Mouse (Mus musculus): Measurements from ENCODE around the gene Rmnd5b. TPM values are rescaled to one million over a fixed set of nuclear protein-coding genes. Genes with fewer than 3 reads are reported as not detected.

The Rmnd5b gene
- polyA plus RNA-seq, 1 experiment from 2014 or later: 49.4 TPM

DNA sequence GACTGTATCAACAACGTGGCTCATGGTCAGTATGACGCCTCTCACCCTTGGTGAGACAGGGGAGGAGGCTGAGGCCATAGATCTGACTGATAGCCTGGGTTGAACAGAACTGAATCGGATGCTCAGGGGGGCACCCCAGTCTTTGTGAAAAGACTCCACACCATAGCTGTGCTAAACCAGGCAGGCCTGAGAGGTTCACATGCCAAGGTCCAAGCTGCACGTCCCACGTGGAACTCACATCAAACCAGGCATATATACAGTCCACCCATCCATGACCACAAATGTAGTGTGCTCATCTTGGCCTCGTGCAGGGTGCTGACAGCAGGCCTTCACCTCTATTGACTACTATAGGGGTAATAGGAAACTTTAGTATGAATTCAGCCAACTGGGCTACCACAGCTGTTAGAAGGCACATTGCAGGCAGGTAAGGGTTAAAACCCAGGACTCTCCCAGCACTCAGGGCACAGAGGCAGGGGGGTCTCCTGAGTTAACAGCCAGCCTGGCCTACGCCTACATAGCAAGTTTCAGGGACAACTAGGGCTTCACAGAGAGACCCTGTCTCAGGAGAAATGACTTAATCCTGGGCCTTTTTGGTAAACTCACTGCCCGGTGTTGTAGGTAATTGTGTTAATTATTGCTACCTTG is 50.0 kb downstream of the Rmnd5b start:
- H3K27me3 ChIP-seq: no peaks in the 10 kb centered on the region
- in situ Hi-C loops (cut with MboI; ENCODE audit: low pct_unique_long_range_greater_than_20kb): no loop called here
- TF ChIP-seq CTCF (IDR thresholded peaks at IDR 0.05): no peak
- ChIA-PET POLR2A (interaction anchor here (0.9 to 1.3 kb wide), 3 partner anchors 15 to 17 kb away, joined by 3 to 6 read pairs (median 3); no protein-coding TSS in a partner anchor), CTCF (interaction anchor here (0.8 to 8.0 kb wide), 5 partner anchors 8 to 44 kb away, joined by 3 to 72 read pairs (median 5); no protein-coding TSS in a partner anchor)
- DNase-seq (ENCODE audit: low read depth, low spot score) (no peak), ATAC-seq (no peak)

DNA sequence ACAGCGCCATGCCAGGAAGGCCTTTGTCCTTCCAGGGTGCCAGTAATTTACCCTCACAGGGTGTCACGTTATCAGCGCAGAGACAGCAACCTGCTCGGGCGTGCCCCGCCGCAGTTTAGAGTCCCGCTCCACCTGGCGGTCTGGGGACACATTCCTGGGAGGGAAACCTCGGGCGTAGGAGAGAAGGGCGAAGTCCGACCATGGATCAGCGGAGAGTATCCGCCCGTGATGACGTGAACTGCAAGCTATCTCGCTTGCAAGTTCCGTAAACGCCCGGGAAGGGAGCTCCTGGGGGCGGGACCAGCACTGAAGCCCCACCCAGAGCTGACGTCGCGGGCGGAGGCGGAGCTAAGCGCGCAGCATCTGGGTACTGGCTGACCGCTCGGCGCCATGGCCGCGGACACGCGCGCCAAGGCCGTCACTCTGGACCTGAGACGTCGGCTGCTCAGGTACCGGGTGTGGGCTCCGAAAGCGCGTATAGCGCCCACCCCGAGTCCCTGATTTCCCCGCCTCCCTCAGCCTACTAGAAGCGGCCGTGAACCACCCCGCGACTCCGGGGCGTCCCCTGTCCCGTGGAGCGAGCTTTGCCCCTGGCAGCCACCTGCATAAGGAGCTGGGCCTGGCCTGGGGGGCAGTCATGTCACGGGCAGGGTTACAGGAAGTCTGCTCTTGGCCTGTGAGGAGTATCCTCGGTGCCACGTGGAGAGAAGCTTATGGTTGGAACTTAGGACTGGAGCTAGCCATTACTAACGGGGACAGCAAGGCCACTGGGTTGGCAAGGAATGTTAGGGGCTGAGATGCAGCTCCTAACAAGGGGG is 51.1 kb downstream of the Rmnd5b start, which contains the start of gene Phykpl:
Phykpl (plus strand) TSS at position 327 of the 818 bp plus-strand sequence.
- no peaks in the 10 kb centered on the region for H3K27me3 ChIP-seq
- in situ Hi-C loops (cut with MboI; ENCODE audit: low pct_unique_long_range_greater_than_20kb): loop anchor here (5.0 kb wide), 1 partner anchor 42 kb away; no protein-coding TSS in a partner anchor
- DNase-seq (ENCODE audit: low read depth, low spot score) (peak; percentile 73), ATAC-seq (peak; percentile 80)
- ChIA-PET CTCF (interaction anchor here (0.8 to 8.0 kb wide), 8 partner anchors 9 to 51 kb away, joined by 3 to 72 read pairs (median 4); no protein-coding TSS in a partner anchor), POLR2A (interaction anchor here (0.6 to 1.3 kb wide), 5 partner anchors 16 to 130 kb away, joined by 3 to 6 read pairs (median 4); partner anchors contain the start of gene Hnrnpab)
- TF ChIP-seq CTCF (IDR thresholded peaks at IDR 0.05): no peak

DNA sequence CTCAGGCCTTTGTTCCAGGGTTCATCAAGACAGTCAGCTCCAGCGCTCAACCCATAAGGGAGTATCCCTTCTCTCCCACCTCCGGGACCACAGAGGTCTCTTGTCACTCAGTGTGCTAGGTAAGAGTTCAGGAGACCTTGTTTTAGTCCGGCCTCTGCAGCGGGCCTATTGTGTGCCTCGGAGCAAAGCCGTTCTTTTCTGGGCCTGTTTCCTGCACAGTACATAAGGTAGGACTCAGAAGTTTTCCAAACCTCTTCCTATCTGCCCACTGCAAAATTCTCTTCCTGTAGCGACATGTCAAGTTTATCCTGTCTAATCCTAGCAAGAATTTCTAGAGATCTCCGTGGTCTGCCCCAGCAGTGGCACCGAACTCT is 51.7 kb downstream of the Rmnd5b start:
- H3K27me3 ChIP-seq: no peaks in the 10 kb centered on the region
- CTCF ChIA-PET: interaction anchor here (1.0 to 8.0 kb wide), 5 partner anchors 13 to 50 kb away, joined by 4 to 72 read pairs (median 4); no protein-coding TSS in a partner anchor
- TF ChIP-seq CTCF (IDR thresholded peaks at IDR 0.05): no peak
- in situ Hi-C loops (cut with MboI; ENCODE audit: low pct_unique_long_range_greater_than_20kb): loop anchor here (5.0 kb wide), 1 partner anchor 42 kb away; no protein-coding TSS in a partner anchor
- peak; percentile 1 for ATAC-seq
- no peak for DNase-seq (ENCODE audit: low read depth, low spot score)
- POLR2A ChIA-PET: interaction anchor here (0.6 to 1.3 kb wide), 2 partner anchors 21 to 49 kb away, joined by 4 to 5 read pairs; no protein-coding TSS in a partner anchor

DNA sequence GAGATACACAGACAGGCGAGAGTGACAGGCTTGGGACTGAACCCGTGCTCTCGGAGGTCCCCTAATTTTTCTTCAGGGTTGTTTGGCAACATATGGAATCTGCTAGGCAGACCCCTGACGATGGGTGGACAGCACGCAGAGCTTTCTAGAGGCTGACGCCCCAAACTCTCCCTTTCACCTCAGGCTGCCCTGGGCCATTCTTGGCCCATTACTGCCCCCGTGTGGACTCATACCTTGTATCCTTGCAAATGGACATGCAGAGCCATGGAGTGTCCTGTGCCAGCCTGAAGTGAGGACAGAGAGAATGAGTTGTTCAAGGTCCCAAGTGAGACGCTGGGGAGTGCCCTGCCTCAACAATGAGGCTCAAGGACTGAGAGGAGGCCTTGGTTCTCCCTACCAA is 53.0 kb downstream of the Rmnd5b start:
- ChIA-PET CTCF (interaction anchor here (1.1 to 8.0 kb wide), 7 partner anchors 15 to 46 kb away, joined by 3 to 72 read pairs (median 4); no protein-coding TSS in a partner anchor), POLR2A (interaction anchor here (0.7 to 1.3 kb wide), 4 partner anchors 24 to 48 kb away, joined by 3 to 6 read pairs (median 4); partner anchors contain the start of gene Hnrnpab)
- no peaks in the 10 kb centered on the region for H3K27me3 ChIP-seq
- DNase-seq (ENCODE audit: low read depth, low spot score): no peak
- peak; percentile 44 for ATAC-seq
- peak; percentile 81 for TF ChIP-seq CTCF (IDR thresholded peaks at IDR 0.05)
- in situ Hi-C loops (cut with MboI; ENCODE audit: low pct_unique_long_range_greater_than_20kb): loop anchor here (5.0 kb wide), 1 partner anchor 40 kb away; no protein-coding TSS in a partner anchor

DNA sequence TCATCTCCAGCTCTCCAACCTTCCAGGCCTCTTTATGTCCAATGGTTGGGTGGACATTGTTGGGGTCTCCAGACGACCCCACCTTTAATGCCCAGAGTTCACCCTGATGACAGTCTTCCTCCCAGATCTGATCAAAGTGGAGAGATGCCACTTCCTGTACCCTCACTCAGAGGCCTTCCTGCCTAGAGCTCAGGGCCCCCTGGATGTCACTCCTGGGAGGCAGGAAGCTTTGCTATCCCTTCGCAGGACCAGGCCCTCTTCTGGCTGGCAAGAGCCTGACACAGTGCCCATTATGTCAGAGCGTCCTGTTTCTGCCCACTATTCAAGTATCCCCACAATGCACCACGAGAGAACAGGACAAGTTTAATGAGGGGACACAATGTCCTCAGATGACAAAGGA is 56.7 kb downstream of the Rmnd5b start:
- ChIA-PET CTCF (interaction anchor here (1.5 kb wide), 1 partner anchor 11 kb away, joined by 4 read pairs; no protein-coding TSS in a partner anchor), POLR2A (interaction anchor here (0.5 kb wide), 1 partner anchor 847 kb away, joined by 3 read pairs; no protein-coding TSS in a partner anchor)
- no peak for ATAC-seq
- in situ Hi-C loops (cut with MboI; ENCODE audit: low pct_unique_long_range_greater_than_20kb): no loop called here
- H3K27me3 ChIP-seq: no peaks in the 10 kb centered on the region
- no peak for DNase-seq (ENCODE audit: low read depth, low spot score)
- TF ChIP-seq CTCF (IDR thresholded peaks at IDR 0.05): no peak

DNA sequence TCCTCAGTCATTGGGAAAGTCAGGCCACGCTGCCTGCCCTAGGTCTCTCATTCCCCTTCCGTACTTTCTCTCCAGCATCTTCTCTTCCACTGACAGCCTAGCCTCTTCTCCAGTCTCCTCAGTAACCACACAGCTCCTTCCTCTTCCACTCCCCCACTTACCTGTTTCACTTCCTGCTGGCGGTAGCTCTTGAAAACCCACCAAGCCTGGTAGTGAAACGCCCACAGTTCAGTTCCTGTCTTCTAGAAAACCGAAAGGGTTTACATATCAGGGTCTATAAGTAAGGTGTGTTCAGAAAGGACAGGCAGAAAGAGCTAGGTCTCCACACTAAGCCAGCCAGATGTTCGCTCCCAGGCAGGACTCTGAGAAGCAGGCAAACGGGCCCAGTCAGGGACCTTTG is 58.1 kb downstream of the Rmnd5b start:
- ChIA-PET POLR2A (no interaction called here), CTCF (interaction anchor here (1.6 kb wide), 1 partner anchor 20 kb away, joined by 4 read pairs; no protein-coding TSS in a partner anchor)
- no peak for TF ChIP-seq CTCF (IDR thresholded peaks at IDR 0.05)
- H3K27me3 ChIP-seq: no peaks in the 10 kb centered on the region
- no peak for ATAC-seq
- DNase-seq (ENCODE audit: low read depth, low spot score): no peak
- in situ Hi-C loops (cut with MboI; ENCODE audit: low pct_unique_long_range_greater_than_20kb): no loop called here

DNA sequence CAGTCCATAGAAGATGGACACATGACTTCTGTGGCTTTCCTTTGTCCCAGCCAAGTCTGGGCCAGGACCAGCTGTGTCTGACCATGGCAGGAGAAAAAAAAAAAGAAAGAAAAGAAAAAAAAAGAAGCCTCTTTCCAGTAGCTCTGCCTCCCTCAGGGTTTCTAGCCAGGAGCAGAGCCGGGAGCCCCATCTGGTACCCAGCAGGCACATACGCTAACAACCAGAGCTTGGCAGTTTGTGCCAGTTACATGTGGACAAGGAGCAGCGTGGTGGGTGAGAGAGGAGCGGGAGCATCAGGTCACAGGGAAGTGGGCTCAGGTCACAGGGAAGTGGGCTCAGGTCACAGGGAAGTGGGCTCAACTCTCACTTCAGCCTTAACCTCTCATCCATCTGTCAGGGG is 59.2 kb downstream of the Rmnd5b start:
- in situ Hi-C loops (cut with MboI; ENCODE audit: low pct_unique_long_range_greater_than_20kb): no loop called here
- DNase-seq (ENCODE audit: low read depth, low spot score) (no peak), ATAC-seq (no peak)
- no peak for TF ChIP-seq CTCF (IDR thresholded peaks at IDR 0.05)
- CTCF ChIA-PET: interaction anchor here (1.6 kb wide), 1 partner anchor 19 kb away, joined by 4 read pairs; no protein-coding TSS in a partner anchor
- POLR2A ChIA-PET: no interaction called here
- H3K27me3 ChIP-seq: no peaks in the 10 kb centered on the region

Other genes starting within 250 kb of the Rmnd5b start
- gene Phykpl, start 51.1 kb downstream of the Rmnd5b start, polyA plus RNA-seq (2021): 18.4 TPM
- 520 TPM for gene Hnrnpab, start 29.0 kb downstream of the Rmnd5b start, polyA plus RNA-seq (2021)
- 69.0 TPM for gene Nhp2, start 16.2 kb downstream of the Rmnd5b start, polyA plus RNA-seq (2021)
- 25.0 TPM for gene N4bp3, start 14.9 kb upstream of the Rmnd5b start, polyA plus RNA-seq (2021)
- 8.3 TPM for gene D930048N14Rik, start 15.1 kb upstream of the Rmnd5b start, polyA plus RNA-seq (2021)
- gene 0610009B22Rik, start 53.0 kb upstream of the Rmnd5b start, polyA plus RNA-seq (2021): 67.1 TPM
- gene Sec24a, start 127.7 kb upstream of the Rmnd5b start, polyA plus RNA-seq (2021): 18.8 TPM
- gene Sar1b, start 127.8 kb upstream of the Rmnd5b start, polyA plus RNA-seq (2021): 91.0 TPM
- gene Jade2, start 221.8 kb upstream of the Rmnd5b start, polyA plus RNA-seq (2021): 31.6 TPM

Measured in Patski (cell line).